Mouse (Mus musculus) 3134 (cell line): Measurements from ENCODE around the gene Cnp.
"Not testable (repeated sequence)": the region's sequence is repeated elsewhere in the genome, so short reads cannot be mapped to it uniquely, and the experiment has no call there.

Experiments
- DNase-seq: peaks from one replicate; pipeline ENCODE4 v3.0.0-alpha.2; 2011; ENCODE audit warnings: low spot score; ENCODE audit not compliant: insufficient read length; ENCODE audit errors: extremely low read depth

Cnp gene

DNA sequence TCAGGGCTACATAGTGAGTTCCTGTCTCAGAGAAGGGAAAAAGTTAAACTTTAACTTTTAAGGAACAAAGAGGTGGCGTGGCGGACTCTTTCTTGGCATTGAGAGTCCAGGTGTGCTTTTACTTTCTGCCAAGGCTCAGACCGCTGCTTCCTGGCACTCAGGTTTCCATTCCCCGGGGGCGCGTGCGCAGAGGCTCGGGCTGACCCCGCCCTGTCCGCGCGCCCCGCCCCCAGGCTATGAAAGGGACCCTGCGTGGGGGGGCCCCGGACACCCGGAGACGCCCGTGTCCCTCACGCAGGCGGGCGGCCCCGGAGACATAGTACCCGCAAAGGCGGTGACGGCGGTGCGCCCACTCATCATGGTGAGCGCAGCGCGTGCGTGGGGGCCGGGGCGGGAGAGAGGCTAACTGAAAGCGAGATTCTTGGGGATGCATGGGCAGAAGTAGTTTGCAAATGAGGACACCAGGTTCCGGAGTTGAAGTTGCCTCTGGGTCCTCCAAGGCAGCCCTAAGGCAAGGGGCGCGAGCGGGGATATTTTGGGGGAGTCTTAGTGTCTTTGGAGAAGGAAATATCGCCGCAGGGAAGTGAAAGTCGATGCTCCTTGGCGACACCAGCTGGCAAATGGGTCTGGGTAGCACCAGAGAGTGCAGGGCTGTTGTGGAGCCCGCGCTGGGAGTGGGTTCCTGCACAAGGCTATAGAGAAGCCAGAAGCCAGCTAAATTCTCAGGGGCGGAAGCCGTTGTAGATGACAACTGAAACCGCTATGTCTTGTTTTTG lies at the start of gene Cnp:
Gene Cnp (plus strand): TSS at position 197 of the 776 bp plus-strand sequence.
- DNase-seq, result no peak

- no peak for DNase-seq
These were observed 49.6 kb upstream of the Cnp start for GRCm38 (mm10) chr11:100524987-100525630.

DNA sequence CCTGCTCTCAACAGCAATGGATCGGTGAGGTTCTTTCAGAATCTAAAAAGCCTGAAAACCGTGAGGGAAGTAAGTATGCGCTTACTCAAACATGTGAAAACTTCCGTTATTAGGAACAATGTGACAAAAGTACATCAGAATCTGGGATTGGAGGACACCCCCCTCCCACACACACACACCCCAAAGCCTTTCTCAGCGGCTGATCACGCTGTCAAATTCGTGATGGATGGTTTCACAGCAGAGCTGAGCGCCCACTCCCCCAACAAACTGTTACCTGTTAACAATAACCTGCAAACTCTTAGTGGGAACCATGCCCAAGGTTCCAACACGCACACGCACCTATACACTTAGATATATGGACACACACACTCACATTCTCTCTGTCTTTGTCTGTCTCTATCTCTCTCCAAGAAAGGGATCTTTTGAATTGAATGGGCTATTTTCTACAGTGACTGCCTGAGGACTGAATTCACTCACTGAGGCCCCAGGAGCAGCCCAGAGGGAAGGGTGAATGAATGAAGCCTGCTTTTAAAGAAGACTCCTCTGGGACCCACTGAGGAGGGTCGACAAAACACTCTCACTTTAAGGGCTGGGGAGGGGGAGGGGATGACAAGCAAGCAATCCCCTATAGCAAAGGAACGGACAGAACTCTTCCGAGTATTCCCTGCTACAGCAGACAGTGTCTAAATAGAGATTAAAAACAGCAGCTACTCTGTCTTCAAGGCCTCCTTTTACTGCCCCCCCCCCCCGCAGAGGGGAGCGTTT lies 48.5 kb upstream of the Cnp start:
- DNase-seq, result no peak

DNA sequence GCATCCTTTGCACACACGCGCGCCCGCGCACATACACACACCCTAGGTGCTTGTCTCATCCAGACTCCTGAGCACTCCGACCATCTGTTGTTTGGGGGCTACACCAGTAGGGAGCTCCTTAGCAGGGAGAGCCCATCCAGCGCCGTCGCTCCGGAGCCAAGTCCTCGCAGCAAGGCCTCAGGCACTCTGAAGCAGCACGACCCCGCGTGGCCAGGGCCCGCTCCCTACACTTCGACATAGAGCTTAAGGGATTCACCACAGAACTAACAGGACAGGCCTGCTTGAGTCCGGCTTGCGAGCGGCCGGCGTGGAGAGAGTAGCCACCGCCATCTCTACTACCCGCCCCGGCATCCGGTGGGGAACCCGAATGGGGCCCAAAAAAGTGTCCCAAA lies 47.6 kb upstream of the Cnp start:
- DNase-seq, result peak; percentile 74

- DNase-seq, result peak; percentile 99
These were observed 47.0 kb upstream of the Cnp start, which contains the start of gene Acly for GRCm38 (mm10) chr11:100527458-100528374. Acly (minus strand) TSS chr11:100528000.

GRCm38 (mm10) chr11:100528375-100529165 lies 46.1 kb upstream of the Cnp start:
- DNase-seq, result no peak

- no peak for DNase-seq
These were observed 40.8 kb upstream of the Cnp start for GRCm38 (mm10) chr11:100533871-100534270.

DNA sequence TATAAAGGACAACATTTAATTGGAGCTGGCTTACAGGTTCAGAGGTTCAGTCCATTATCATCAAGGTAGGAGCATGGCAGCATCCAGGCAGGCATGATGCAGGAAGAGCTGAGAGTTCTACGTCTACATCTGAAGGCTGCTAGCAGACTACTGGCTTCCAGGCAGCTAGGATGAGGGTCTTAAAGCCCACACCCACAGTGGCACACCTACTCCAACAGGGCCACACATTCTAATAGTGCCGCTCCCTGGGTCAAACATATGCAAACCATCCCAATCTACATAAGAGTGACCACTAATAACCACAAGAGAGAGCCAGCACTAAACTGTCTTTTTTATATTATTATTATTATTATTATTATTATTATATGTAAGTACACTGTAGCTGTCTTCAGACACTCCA lies 40.3 kb upstream of the Cnp start:
- DNase-seq, result not testable (repeated sequence)

DNA sequence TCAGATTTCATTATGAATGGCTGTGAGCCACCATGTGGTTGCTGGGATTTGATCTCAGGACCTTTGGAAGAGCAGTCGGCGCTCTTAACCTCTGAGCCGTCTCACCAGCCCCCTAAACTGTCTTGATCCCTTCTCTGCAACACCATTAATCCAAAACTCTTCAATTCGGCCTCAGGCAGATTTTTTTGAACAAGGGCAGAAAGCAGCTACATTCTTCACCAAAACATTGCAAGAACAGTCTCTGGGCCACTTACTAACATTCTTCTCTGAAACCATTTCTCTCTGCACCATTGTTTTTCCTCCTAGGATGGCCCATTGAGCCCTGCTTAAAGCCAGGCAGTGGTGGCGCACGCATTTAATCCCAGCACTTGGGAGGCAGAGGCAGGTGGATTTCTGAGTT lies 39.9 kb upstream of the Cnp start:
- DNase-seq, result not testable (repeated sequence)

- peak; percentile 82 for DNase-seq
These were observed 38.7 kb upstream of the Cnp start for GRCm38 (mm10) chr11:100535996-100536395.

DNA sequence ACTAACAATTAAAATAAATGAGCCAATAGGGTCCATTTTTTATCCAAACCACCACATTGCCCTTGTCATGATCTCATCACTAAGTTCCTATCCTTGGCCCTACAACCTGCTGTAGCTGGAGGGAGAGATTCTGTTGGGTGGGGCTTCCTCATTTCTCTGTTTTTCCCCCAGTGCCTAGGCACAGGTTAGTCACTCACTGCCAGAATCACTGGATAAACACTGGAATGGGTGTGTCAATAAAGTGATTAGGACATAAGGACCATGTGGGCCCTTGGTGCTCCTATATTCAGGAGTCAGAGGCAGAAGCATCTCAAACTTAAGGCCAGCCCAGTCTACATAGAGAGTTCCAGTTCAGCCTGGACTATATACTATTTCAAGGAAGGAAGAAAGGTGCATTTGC lies 38.2 kb upstream of the Cnp start:
- peak; percentile 66 for DNase-seq

DNA sequence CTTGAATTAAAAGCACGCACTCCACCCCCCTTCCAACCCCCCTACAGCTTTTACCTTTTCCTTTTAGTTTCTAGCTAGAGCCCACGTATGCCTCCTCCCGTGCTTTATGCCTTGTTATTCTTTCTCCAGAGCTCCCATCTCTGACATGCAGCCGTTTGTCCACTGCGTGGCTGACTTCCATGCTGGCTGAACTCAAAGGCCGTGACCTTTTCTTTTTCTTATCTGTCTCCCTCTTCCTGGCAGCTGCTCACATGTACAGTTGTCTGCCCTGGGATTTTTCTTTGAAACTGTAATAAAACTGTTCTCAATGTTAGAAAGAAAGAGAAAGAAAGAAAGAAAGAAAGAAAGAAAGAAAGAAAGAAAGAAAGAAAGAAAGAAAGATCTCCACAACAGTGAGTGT lies 33.7 kb upstream of the Cnp start:
- DNase-seq, result no peak

GRCm38 (mm10) chr11:100541577-100541976 lies 33.1 kb upstream of the Cnp start:
- DNase-seq, result no peak

DNA sequence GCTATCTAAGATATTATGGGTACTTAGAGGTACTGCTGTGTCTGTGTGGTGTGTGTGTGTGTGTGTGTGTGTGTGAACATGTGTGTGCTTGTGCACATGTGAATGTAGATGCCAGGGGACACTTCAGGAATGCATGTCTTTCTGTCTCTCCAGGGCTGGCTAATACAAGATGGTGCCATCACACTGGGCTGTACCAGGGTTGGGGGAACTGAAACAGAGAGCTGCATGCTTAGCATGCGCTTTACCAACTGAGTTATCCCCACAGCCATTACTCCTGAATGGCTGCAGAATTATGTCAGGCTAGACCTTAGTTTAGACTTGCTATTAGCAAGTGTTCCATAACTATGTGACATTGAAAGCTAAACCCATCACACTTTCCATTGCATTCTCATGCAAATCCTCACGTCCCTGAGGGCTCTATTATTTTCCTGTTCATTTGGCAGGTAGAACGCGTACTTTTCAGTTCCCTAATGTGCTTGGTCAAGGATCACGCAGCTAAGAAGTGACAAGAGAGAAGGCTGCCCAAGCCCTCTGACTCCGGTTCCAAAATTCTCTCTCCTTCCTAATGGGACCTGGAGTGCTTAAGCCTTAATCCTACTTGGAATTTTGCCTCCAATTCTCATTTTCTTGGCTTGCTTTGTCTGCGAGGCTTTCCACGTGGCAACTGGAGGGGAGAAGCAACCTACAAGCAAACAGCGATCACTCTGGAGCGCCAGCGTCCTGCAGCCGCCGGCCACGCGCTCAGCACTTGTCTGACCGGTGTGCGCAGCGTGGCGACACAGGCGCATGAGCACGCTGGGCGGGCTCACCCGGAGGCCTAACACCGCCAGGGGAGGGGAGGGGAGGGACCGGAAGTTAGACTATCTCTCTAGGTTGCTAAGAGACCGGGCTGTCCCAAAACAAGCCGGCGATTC lies 29.6 kb upstream of the Cnp start, which contains the start of gene Ttc25:
Gene Ttc25 (plus strand): TSS at position 776 of the 914 bp plus-strand sequence.
- DNase-seq, result peak; percentile 94

DNA sequence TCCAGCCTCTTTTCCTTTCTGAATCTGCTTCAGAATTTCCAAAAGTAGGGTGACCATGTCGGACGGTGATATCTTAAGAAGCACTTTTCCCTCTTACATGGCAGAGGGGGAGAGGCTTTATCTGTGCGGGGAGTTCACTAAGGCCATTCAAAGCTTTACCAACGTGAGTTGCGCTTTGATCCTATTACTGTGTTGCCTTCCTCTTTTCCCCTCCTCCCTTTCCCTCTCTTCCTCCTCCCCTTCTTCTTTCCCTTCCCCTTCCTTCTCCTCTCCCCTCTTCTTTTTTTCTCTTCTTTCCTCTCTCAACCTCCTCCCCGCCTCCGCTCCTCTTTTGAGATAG lies 29.0 kb upstream of the Cnp start:
- DNase-seq, result no peak

- DNase-seq, result no peak
These were observed 27.7 kb upstream of the Cnp start for GRCm38 (mm10) chr11:100546955-100547354.

DNA sequence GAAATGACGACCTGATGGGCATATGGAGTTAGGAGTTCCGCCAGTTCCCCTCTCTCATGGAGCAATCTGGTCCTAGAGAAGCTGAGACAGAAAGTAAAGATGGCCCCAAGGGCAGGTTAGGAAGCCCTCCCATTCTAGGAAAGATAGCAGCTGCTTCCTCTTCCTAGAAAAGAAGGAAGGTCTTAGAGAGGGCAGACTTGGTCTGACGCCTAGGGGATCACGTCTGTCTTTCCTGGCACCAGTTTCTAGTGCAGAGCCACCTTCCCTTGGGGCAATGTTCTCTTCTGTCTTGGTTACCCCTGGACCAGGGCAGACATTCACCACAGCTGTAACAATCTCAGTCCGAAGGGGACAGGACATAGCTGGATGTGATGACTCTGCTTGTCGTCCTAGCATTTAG lies 26.6 kb upstream of the Cnp start:
- DNase-seq, result no peak

GRCm38 (mm10) chr11:100549466-100549865 lies 25.2 kb upstream of the Cnp start:
- DNase-seq, result no peak

DNA sequence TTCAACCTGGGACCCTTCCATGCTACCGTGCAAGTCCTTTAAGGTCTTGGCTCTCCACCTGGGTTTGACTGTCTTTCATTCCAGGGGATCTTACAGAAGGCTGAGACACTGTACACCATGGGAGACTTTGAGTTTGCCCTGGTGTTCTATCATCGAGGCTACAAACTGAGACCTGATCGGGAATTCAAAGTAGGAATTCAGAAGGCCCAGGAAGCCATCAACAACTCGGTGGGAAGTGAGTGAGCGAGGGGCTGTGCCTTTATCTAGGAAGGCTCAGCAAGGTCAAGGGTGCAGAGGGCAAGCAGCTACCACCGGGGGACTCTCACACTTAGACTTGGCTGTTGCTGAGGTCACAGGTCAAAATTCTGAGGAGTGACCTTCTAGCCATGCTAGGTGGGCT lies 24.6 kb upstream of the Cnp start:
- no peak for DNase-seq
